Mouse (Mus musculus) fat pad, adult 2 months (tissue): Measurements from ENCODE around the gene Sf3a3.

Experiments
- DNase-seq: peaks from one replicate; pipeline ENCODE4 v3.0.0-alpha.2; 2011; ENCODE audit warnings: low read depth, low spot score; ENCODE audit errors: extremely low read depth

Gene Sf3a3

DNA sequence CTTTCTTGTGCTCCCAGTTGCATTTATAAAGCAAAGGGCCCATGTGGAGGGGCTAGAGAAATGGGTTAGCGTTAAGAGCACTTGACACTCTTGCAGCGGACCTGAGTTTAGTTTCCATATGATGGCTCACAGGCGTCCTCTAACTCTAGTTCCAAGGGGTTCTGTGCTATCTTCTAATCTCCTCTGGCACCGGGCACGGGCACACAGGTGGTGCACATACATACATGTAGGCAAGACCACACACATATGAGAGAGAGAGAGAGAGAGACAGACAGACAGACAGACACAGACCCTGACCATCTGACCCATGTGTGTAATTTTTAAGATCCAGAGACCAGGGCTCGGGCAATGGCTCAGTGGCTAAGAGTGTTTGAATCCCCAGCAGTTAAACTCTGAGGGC is 59.4 kb downstream of the Sf3a3 start:
- no peak for DNase-seq

DNA sequence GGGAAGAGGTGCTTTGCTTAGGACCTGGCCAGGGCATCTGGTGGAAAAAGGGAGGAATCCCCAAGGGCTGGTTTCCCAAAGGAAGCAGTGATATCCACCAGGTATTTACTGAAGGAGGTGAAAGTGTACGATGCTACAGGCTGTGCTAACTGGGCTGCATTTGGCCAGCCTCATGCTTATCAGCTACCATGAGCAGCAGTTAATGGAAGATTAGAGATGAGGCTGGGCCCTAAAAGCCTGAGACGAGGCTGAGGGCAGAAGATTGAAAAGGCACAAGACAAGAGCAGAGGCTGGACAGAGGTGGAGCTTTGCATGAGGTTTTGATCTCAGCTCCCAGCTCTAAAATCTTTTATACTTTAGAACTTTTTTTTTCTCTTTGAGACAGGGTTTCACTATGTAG is 59.9 kb downstream of the Sf3a3 start:
- no peak for DNase-seq

DNA sequence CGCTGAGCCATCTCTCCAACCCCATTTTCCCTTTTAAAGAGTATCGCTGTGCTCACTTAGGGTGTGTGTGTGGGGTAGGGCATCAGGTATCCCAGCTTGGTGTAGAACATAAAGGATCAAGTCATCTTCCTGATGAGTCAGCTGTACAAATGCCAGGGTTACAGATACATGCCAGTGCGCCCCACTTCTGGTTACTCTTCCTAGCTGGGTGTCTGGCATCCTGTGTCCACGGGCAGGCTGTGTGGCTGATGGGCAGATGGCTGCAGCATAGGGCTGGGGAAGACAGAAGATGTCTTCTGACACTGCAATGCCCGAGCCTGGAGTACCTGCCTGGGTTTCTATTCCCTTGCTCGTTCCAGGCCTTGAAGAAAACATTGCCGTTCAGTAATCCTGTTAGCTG is 66.8 kb downstream of the Sf3a3 start:
- DNase-seq: no peak
